Mouse (Mus musculus): ENCODE measurements around the gene Tdrd7.

GRCm38 (mm10) chr4:46065695-46066340 is 100.7 kb downstream of the Tdrd7 start:
- TF ChIP-seq POLR2A (IDR thresholded peaks at IDR 0.05; ENCODE audit: insufficient read depth, low read length) = no peak
- TF ChIP-seq CTCF (IDR thresholded peaks at IDR 0.05; ENCODE audit: low read depth, low read length) = no peak
